Mouse (Mus musculus) T-helper 2 cell (primary cell): ENCODE measurements at regions not wholly inside any gene's neighbourhood (a gene's known extent, or its start where the extent isn't known, plus 50 kb on each side); places are given as distances from the start of the nearest gene placed in this dataset.
"Not testable (repeated sequence)": the region's sequence is repeated elsewhere in the genome, so short reads cannot be mapped to it uniquely, and the experiment has no call there.

Source experiments
- in situ Hi-C: fragments of 300-600 bp; cut with MboI, MseI; formaldehyde crosslinking; loops from one replicate; pipeline ENCODE4 v1.15.1; 2025; ENCODE audit warnings: high pct_unique_total_duplicates

- in situ Hi-C loops = not testable (repeated sequence)
These were observed 54.0 kb upstream of the Krba1 start for GRCm38 (mm10) chr6:48341367-48341766.

GRCm38 (mm10) chr6:48336964-48337363 lies 58.4 kb upstream of the Krba1 start:
- in situ Hi-C loops = not testable (repeated sequence)

- in situ Hi-C loops = no loop called here
These were observed 107.4 kb upstream of the Krba1 start for GRCm38 (mm10) chr6:48288011-48288410.

GRCm38 (mm10) chr6:48279646-48280045 lies 115.7 kb upstream of the Krba1 start:
- in situ Hi-C loops = not testable (repeated sequence)

GRCm38 (mm10) chr6:48261563-48261962 lies 133.8 kb upstream of the Krba1 start:
- in situ Hi-C loops = not testable (repeated sequence)

- in situ Hi-C loops = not testable (repeated sequence)
These were observed 142.4 kb upstream of the Krba1 start for GRCm38 (mm10) chr6:48252989-48253388.

- in situ Hi-C loops = no loop called here
These were observed 143.4 kb upstream of the Krba1 start for GRCm38 (mm10) chr6:48251954-48252353.

GRCm38 (mm10) chr6:48244191-48244590 lies 151.2 kb upstream of the Krba1 start:
- in situ Hi-C loops = not testable (repeated sequence)

GRCm38 (mm10) chr6:48227431-48227830 lies 141.0 kb upstream of the Zfp746 start:
- in situ Hi-C loops = no loop called here

- in situ Hi-C loops = no loop called here
These were observed 137.8 kb upstream of the Zfp746 start for GRCm38 (mm10) chr6:48224206-48224605.

- in situ Hi-C loops = no loop called here
These were observed 136.6 kb upstream of the Zfp746 start for GRCm38 (mm10) chr6:48222971-48223370.

- in situ Hi-C loops = not testable (repeated sequence)
These were observed 135.4 kb upstream of the Zfp746 start for GRCm38 (mm10) chr6:48221806-48222205.

- in situ Hi-C loops = no loop called here
These were observed 128.8 kb upstream of the Zfp746 start for GRCm38 (mm10) chr6:48215212-48215611.

- in situ Hi-C loops = no loop called here
These were observed 123.3 kb upstream of the Zfp746 start for GRCm38 (mm10) chr6:48209739-48210138.

- in situ Hi-C loops = no loop called here
These were observed 122.7 kb upstream of the Zfp746 start for GRCm38 (mm10) chr6:48209103-48209502.

GRCm38 (mm10) chr6:48205722-48206121 lies 119.3 kb upstream of the Zfp746 start:
- in situ Hi-C loops = no loop called here

GRCm38 (mm10) chr6:48199951-48200350 lies 113.6 kb upstream of the Zfp746 start:
- in situ Hi-C loops = loop anchor here (10.0 to 25.0 kb wide), 2 partner anchors 295 to 437 kb away; partner anchors contain the start of genes AI854703 and Gimap8

GRCm38 (mm10) chr6:48198806-48199205 lies 112.4 kb upstream of the Zfp746 start:
- in situ Hi-C loops = loop anchor here (10.0 to 25.0 kb wide), 2 partner anchors 296 to 438 kb away; partner anchors contain the start of genes AI854703 and Gimap8

- in situ Hi-C loops = loop anchor here (10.0 to 25.0 kb wide), 2 partner anchors 297 to 439 kb away; partner anchors contain the start of genes AI854703 and Gimap8
These were observed 111.4 kb upstream of the Zfp746 start for GRCm38 (mm10) chr6:48197696-48198378.

- in situ Hi-C loops = loop anchor here (25.0 kb wide), 1 partner anchor 449 kb away; the partner anchor contains the start of genes AI854703 and Gimap8
These were observed 102.0 kb upstream of the Zfp746 start for GRCm38 (mm10) chr6:48188363-48188762.

- in situ Hi-C loops = loop anchor here (25.0 kb wide), 1 partner anchor 452 kb away; the partner anchor contains the start of genes AI854703 and Gimap8
These were observed 98.9 kb upstream of the Zfp746 start for GRCm38 (mm10) chr6:48185311-48185710.

- in situ Hi-C loops = loop anchor here (10.0 to 25.0 kb wide), 2 partner anchors 366 to 459 kb away; partner anchors contain the start of genes AI854703 and Gimap8
These were observed 92.1 kb upstream of the Zfp746 start for GRCm38 (mm10) chr6:48178360-48179120.
